Mouse (Mus musculus) kidney, adult 9 months (tissue): ENCODE results near the gene Cdca7l.
"Not testable (repeated sequence)": the region's sequence is repeated elsewhere in the genome, so short reads cannot be mapped to it uniquely, and the experiment has no call there.

ENCODE experiments used
- DNase-seq: peaks from one replicate; pipeline ENCODE4 v3.0.0; 2022

Gene Cdca7l

DNA sequence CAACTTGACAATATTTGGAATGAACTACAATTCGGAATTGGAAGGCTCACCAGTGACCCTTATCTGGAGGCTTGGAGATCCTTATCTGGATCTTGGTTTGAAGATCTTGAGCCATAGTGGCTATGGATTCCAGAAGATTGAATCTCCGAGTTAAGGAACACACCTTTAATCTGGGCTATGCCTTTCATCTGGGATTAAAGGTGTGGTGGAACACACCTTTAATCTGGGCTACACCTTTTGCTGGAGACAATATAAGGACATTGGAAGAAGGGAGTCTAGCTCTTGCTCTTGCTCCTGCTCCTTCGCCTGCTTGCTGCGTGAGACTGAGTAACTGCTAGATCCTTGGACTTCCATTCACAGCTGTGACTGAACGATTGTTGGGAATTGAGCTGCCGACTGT lies at the start of gene Cdca7l:
Gene Cdca7l (plus strand): TSS at position 301 of the 400 bp plus-strand sequence.
- DNase-seq: not testable (repeated sequence)

DNA sequence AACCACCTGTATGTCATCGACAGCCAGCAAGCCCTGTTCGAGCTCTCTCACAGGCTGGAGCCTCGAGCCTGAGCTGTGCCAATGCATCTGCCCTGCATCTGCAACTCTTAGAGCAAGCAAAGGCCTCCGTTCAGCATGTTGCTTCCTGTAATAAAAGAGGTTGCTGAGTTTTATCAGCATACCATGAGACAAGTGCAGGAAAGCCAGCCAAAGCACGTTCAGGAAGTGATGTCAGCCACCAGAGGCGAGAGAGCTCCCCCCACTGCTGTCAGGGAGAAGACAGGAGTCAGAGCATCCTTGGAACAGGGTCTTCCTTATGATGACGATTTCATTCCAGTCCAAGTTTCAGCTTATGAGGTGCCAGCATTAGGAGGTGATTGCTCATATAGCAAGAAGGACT lies 48.1 kb upstream of the Cdca7l start:
- peak; percentile 34 for DNase-seq

DNA sequence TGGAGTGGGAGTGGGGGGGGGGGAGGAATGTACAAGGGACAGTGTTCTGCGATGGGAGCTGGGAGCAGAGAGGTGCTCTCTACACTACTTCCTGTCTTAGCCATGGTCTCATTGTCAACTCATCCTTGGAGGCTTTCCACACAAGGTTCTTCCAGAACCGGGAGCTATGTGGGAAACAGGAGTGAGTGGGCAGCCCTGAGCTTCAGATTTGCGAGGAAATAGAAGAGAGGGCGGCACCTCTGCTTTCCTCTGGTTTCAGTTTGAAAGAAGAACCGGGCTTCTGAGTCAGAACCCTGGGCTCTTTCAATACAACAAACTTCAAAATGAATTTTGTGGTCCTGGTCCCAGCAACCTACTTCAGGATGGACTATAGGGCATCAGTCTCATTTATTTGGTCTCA lies 43.7 kb upstream of the Cdca7l start:
- no peak for DNase-seq

DNA sequence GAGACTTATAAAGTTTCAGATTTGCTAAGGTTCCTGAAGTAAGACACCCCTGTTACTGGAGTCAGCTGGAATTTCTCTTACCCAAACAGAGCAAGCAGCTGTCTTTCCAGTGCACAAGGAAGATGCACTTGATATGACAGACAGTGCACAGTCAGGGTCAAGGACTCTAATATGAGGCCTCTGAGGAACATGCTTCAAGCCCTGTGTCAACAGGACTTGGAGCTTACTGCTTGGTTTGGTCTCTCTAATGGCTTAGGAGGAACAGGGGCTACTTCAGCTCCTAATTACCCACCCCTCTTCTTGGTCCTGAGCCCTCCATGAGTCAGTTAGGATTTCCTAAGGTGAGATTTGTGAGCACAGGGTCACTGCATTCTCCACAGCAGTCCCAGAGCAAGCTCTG lies 43.2 kb upstream of the Cdca7l start:
- DNase-seq: no peak

DNA sequence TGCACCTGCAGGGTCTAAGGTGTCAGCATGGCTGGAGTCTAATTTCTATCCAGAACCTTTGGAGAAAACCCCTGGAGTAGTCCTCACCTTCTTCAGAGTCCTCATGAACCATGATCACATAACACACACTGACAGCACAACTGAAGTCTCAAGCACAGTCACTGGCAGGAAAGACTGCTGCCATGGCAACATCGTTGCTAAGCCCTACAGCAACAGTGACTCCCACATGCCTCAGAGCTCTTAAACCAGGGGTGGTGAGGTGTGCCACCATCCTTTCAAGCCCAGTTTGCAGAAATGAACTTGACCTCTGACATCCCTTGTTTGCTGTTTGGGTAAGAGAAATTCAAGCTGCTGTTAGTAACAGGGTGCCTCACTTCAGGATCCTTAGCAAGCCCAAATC lies 42.4 kb upstream of the Cdca7l start:
- no peak for DNase-seq

DNA sequence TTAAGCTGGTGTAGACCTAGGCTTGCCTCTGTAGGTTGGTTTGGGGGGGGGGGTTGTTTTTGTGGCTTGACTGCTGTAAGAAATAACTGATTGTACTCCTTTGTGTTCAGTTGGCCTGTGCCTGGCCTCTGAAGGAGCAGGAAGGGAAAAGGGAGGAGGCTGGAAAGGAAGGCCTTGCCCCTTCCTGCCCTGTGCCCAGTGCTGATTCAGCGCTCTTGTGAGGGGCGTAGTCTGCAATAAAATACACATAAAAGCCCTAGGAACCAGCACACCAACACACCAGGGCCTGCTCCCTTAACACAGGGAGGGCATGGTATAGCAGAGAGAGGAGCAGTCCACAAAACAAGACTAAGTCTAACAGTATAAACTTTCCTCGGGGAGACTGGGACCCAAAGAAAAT lies 40.8 kb upstream of the Cdca7l start:
- DNase-seq: peak; percentile 45

DNA sequence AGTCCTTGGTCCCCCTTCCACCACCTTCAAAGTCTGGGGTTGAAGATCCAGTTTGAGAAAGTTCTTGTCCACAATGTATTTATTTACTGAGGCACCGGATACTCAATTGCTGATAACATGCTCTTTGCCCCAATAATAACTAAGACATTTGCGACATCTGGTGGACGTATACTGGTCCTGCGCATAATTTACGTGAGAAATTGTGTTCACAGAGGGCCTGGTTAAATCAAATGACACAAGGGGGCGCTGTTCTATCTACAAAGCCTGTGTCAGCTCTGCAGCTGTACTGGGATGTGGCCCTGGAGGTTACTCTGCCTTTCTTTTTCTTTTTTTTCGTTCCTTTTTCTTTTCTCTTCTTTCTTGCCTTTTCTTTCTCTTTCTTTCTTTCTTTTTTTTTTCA lies 39.2 kb upstream of the Cdca7l start:
- DNase-seq: peak; percentile 91

DNA sequence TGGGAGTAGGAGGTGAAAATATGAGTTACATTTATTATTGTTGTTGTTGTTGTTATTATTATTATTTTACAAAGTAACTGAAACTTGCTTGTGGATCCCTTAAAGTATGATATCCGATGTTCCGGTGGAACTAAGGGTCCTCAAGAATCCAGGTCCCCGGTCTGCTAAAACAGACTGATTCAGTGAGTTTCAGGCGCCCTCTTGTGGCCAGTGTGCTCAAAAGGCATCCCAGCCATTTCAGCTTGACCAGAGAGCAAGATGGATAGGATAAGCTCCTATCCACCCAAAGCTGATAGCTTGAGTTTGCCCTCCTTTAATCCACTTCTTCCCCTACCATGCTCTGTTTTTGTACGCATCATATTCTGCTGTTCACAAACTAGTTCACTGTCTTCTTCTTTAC lies 35.0 kb upstream of the Cdca7l start:
- DNase-seq: peak; percentile 72

DNA sequence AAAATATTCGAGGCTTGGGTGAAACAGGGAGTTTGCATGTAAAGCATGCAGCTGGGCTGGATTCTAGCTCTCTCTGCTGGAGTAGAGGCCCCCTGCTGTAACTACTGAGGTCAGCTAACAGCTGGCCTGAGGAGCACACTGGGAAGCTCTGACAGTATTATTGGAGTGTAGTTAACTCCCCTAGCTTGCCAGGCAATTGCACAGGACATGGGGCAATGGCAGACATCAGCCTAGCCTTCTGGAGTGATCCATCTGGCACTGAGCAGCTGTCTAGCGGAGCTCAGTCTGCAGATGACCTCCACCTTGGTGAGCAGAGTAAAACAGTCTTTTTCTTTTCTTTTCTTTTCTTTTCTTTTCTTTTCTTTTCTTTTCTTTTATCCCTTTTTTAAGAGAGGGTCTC lies 33.9 kb upstream of the Cdca7l start:
- no peak for DNase-seq

DNA sequence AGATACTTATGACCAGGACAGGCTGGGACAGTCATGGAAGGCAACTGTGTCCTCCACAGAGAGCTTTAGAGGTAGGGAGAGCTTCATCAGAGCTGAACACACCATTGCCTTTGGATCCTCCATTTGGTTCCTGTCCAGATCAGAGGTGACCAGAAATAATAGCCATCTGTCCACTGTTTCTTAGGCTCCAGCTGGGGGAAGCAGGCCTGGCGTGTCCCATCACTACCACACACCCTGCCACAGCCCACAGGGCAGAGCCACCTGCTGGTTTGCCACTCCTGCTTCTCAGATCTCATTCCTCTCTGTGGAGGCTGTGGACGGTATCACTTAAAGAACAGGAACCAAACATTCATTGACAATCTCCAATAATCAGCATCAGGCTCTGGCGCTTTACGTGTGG lies 32.9 kb upstream of the Cdca7l start:
- no peak for DNase-seq

DNA sequence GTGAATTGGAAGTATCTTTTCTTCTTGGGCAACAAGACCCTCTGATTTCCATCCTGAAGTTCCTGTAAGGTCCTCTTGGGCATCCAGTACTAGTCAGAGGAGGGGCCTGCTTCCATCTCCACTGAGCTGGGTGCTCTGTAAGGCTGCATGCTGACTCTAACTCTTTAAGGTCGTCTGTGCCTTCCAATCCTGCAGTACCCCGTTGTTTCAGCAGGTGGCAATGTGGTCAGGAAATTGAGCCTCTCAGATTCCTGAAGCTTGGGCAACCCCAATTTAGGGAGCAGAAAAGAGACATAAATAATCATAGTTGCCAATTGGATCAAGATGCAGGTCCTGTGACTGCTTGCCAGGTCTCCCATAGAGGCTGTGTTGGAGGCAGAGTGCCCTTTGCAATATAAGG lies 31.5 kb upstream of the Cdca7l start:
- peak; percentile 58 for DNase-seq

DNA sequence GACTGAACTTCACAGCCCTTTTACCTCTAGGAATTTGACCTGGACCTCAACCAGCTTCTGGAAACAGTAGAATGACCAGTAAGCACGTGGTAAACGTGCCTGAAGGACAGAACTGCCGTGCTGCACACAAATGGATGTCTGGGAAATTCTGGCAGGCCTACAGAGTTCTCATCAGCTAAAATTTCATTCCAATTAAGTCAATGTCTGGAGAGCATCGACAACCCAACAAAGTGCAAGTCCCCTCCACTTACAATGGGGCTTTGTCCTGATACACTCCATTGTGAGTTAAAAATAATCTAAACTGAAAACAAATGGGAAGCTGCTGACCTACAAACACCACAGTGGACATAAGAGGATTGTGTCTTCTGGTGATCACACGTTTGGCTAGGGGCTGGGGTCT lies 27.2 kb upstream of the Cdca7l start:
- DNase-seq: no peak

DNA sequence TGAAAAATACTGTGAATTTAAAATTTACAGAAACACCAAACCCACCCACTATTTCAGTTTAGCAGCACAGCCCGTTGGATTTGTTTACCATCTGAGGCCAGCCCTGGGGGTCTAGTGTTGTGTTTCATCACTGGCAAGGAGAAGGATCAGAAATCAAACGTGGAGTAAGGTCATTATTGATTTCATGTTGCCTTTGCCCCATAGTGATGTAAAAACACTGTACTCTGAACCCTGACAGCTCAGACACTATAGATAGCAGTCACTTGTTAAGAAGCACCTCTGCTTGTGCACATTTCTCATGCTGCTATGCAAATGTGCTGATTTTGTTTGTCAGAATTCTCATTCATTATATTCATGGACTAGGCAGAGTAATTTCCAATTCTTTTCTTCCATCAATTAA lies 22.7 kb upstream of the Cdca7l start:
- no peak for DNase-seq

DNA sequence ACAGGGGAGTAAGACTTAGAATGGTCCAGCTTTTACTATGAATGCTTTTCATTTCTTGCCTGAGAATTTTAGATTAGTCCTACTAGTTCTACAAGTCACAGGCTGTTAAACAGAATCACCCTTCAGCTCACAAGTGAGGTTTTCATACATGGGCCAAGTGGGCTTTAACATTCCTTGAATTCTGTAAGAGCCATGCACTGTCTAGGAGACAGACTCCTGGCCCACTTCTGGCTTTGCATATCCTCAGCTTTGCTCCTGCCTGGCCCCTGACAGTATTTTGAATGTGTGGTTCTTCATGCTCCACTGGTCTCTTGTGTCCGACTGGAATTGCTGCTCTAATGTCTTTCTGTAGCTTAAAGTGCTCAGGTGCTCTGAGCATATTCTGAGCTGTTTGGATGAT lies 20.7 kb upstream of the Cdca7l start:
- no peak for DNase-seq

DNA sequence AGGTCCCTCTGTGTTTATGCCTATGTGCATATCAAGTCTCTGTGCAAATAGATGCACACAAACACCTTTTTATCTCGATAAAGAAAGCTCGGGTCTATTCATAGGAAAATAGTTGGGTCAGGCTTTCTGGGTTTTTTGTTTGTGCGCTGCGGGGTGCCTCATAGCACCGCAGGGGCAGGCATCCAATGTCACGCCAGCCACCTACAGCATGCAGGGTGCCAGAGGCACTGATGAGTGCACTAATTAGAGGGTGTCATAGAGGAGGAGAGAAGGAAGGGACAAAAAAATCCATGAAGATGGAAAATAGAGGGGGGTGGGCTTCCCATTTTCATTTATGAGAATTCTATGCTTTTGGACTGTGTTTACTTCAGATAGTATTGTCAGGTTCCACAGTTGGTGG lies 17.5 kb upstream of the Cdca7l start:
- DNase-seq: no peak

DNA sequence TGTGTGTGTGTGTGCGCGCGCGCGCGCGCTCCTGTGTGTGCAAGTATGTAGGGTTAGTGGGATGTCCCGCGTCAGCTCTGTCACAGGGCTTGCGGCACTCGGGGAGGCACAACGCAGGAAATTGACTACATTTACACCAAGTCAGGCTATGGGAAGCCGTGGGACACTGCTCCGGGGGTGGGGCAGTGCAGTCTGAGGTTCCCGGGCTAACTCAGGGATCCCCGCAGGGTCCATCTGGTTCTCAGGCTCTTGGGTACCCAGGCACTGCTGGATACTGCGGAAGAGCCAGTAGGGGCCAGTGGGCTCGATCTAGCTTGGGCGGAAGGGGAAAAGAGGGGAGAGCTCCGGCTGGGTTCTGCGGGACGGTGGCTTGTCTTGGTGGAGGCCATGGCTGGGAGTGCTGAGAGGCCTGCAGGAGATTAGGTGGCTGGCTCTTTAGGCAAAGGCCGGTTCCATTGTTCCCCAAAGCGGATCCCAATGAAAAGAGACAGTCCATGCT lies 15.5 kb upstream of the Cdca7l start:
- no peak for DNase-seq

DNA sequence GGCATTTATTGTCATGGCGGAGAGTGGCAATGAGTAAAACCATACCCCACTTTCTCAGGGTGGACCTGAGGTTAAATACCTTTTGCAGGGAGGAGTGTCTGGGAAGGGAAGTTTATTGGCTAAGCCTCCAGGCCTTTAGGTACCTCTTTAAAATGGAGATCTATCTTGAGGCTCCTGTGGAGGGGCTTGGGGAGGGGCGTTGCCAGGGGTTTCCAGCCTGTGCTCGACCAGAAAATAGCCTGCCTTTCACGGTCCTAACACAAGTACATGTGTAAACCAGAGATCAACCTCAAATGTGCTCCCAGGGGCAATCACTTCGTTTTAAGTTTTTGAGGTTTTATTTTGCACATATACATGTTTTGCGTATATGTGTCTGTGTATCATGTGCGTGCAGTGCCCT lies 15.1 kb upstream of the Cdca7l start:
- no peak for DNase-seq

DNA sequence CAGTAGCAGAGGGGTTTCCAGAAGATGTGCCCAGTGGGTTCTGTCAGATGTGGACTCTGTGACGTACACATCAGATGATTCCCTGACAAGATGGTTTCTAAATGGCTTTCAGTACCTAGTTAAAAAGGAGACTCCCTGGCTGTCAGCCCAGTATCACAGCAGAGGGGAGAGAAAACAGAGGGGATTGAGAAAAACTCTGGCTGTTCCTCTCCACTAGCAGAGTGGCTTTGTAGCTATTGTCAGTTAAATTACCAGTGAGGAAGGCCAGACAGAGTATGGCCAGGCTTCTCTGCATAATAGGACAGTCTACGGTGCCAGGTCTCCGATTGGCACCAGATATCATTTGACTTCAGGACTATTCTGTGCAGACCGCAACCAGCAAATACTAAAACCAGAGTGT lies 8.8 kb upstream of the Cdca7l start:
- DNase-seq: no peak

DNA sequence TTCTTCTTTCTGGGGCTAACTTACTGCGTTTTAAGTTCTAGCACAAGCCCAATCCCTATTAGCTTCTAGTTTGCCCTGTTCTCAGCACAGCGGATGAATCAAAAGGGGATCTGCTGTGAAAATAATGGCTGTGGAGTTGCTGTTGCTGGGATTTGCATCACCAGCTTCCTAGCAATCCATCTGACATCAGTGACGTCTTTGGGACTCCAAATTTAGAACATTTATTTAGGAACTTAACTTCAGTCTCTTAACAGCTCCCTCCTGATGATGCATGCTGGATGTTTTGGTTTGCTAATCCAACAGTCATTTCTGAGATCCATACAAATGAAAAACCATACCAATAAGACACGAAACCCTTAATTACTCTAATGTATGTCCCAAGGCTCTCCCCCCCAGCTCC lies 1.5 kb downstream of the Cdca7l start:
- no peak for DNase-seq

DNA sequence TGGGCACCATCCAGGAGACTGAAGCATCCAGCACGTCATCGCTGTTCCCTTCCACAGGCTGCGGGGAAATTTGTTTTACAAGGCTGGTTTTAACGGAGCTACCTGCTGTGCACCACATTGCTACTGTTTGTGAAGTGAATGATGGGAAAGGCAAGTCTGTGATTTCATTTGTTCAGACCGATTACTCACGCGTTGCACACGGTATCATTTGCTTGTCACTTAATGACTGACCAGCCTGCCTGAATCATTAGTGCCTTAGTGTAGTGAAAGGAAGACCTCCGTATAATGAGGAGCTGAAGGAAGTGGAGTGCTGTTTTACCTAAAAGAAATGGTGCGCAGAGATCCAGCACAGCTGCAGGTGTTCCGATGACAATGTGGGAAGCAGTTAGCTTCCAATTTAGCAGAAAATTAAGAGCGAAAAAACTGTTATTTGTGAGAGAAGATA lies 1.9 kb downstream of the Cdca7l start:
- no peak for DNase-seq

DNA sequence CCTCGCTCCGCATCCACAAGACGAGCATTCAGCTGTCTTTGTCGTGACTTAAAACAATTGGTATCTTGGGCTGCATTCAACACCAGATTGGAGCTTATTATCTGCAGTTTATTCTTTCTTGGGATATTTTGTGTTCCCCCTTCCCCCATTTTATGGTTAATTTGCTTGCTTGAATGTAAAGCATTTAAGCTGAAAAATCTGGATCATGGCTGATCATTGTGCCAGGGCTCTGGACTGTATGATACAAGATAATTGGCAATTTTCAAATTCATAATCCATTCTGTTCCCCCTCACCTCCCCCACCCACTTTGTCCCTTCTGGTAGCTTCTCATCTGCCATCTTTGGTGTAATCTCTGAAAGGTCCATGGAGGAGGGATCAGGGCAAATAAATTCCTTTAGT lies 2.4 kb downstream of the Cdca7l start:
- no peak for DNase-seq

DNA sequence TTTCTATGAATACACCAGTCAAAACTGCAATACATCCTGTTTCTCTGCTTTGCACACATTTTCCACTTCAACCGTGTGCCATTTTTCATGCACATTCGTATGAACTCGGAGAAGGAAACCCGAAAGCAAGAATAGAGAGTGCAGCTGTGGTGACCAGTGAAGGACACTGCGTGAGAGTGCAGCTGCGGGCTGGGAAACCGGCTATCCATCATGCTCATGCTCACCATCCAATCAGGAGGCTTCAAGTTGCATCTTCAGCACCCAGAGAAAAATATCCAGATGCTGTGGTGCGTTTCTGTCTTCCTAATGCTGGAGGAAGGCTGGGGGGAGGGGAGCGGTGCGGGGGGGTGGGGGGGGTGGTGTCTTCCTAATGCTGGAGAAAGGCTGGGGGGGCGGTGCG lies 3.5 kb downstream of the Cdca7l start:
- no peak for DNase-seq

DNA sequence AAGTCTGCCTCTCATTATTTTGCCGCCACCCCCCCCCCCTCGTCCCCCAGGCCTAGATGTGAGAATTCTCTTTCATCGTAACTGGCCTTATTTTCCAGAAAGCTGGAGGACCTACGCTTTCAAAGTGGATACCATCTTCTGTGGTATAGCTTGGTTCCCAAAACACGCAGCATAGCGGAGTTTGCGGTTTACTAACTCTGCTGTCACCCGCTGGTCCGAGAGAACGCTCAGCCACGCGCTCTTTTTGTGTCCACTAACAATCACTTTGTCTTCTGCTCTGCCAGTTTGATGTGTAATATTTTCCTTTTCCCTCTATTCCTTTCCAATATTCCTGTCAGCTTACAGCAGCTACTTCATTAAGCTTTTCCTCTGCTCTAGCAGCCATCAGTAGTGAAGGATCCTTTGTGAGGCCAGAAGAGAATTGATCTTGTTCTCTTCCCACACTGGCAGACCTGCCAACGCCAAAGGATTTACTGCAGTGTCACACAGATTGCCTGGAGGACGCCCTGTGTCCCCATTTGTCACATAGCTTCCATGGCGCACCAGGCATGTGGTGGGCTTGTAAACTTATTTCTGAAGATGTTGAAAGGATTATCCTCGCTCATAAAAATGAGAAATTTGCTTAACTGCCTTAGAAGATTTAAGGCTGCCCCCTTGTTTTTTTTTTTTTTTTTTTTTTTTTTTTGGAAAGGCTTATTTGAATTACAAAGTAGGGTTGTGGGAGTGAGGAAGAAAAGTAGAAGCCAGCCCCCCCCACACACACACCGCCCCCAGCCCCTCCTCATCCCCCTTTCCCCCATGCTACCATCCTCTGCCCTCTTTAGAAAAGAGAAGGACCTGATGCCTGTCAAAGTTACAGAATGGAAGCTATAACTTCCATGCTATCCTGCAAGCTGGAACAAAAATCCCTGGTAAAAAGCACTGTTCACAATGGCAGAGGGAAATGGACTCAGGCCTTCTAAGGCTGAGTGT lies 4.6 kb downstream of the Cdca7l start:
- no peak for DNase-seq

DNA sequence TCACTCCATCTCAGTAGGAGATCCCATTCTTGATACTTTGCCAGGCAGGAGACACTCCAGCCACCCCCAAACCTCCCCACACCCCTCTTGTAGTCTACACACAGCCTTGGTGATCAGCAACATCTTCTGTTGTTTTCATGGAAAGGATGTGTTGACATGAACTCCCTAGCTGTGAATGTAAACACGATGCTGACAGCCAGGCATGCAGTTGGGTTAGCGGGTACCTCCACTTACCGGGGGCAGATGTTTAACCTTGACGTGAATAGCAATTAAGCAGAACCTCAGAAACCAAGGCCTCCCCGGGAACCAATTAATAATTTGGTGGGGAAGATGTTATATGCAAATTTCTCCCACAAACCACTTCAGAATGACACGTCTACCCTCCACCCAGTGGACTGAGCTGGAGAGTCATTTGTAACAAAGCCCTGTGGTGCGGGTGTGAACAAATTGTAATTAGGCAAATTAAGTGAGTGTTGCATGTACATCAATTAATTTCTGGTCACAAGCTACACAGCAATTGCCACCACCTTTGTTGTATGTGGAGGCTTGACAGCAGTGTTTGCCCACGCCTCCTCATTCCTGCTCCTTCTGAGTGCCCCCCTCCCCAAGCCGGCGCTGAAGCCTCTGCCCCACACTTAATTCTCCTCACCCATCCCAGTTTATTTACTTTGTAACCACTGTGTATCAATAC lies 5.4 kb downstream of the Cdca7l start:
- DNase-seq: no peak
